Mouse (Mus musculus) neural tube, postnatal 0 days (tissue): ENCODE data around the gene Ggt1. TPM values are rescaled to one million over a fixed set of nuclear protein-coding genes. Genes with fewer than 3 reads are reported as not detected.

Experiments
- polyA plus RNA-seq: library from polyadenylated mRNA; unstranded; fragments of >200 nt; fragmentation: Nextera tagmentation; extraction: Ambion mirVana; gene quantifications from 2 replicates; pipeline ENCODE4 v1.2.1, GENCODE M21; 2015

The Ggt1 gene
- polyA plus RNA-seq = 1.2 and 1.6 TPM in 2 replicates

GRCm38 (mm10) chr10:75561071-75561654 is at the start of gene Ggt1:
Gene Ggt1, plus strand, starts transcription at chr10:75561604.

GRCm38 (mm10) chr10:75517073-75517757 is 44.2 kb upstream of the Ggt1 start, which contains the start of gene Snrpd3:
Gene Snrpd3, plus strand, starts transcription at chr10:75517551.

DNA sequence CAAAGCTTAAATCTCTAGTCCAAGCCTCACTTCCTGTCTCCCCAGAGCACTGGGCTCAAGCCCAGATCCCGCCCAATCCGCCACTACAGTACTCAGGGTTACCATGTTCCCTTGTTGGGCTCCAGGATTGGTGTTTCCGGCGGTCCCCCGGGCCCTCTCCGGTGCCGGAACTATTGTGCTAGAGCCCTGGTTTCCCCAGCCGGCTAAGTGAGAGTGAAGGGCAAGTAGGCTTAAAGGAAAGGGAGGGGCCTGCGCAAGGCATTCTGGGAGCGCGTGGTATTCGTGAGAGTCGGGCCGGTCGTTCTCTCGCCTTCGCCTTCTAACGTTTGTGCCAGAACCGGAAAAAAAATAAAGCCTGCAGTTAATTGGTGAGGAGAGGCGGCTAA is 43.7 kb upstream of the Ggt1 start, which contains the start of gene Gucd1:
Gene Gucd1 (minus strand): TSS at position 215 of the 386 bp plus-strand sequence.

GRCm38 (mm10) chr10:75559676-75560548 is 1.5 kb upstream of the Ggt1 start, which contains the start of gene Lrrc75b:
Gene Lrrc75b, minus strand, starts transcription at chr10:75560330.

DNA sequence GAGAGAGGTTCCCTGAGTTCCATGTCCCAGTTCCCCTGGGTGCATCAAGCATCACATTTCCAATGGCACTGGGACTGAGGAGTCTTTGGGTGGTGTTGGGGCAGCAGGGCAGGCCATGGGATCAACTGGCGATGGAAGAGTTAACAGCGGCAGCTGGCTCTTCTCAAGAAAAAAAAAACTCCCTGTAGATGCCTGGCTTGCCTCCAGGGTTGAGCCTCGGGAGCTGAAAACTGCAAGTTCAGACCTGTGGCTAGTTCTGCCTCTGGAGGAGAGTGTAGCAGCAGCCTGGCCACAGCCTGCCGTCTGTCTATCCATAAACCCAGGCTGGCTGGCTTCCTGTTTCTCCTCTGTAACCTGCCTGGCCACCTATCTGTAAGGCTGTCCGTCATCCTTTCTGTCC is 27.7 kb downstream of the Ggt1 start, which contains the start of gene Ggt5:
Gene Ggt5 (plus strand): TSS at position 212 of the 400 bp plus-strand sequence.

Other genes starting within 250 kb of the Ggt1 start
- gene Adora2a, start 244.7 kb upstream of the Ggt1 start, polyA plus RNA-seq = 1.6 and 2.2 TPM in 2 replicates
- gene Upb1, start 160.5 kb upstream of the Ggt1 start, polyA plus RNA-seq = 1.2 and 1.3 TPM in 2 replicates
- 102 and 118 TPM in 2 replicates for gene Snrpd3, start 44.1 kb upstream of the Ggt1 start, polyA plus RNA-seq
- gene Gucd1, start 43.6 kb upstream of the Ggt1 start, polyA plus RNA-seq = 15.5 and 15.8 TPM in 2 replicates
- gene Lrrc75b, start 1.3 kb upstream of the Ggt1 start, polyA plus RNA-seq = 29.6 and 35.6 TPM in 2 replicates
- gene Ggt5, start 27.7 kb downstream of the Ggt1 start, polyA plus RNA-seq = 1.6 and 1.9 TPM in 2 replicates
- 24.7 and 25.7 TPM in 2 replicates for gene Susd2, start 82.4 kb downstream of the Ggt1 start, polyA plus RNA-seq
- gene Cabin1, start 202.7 kb downstream of the Ggt1 start, polyA plus RNA-seq = 28.6 and 30.3 TPM in 2 replicates
- 128 and 167 TPM in 2 replicates for gene Ddt, start 211.8 kb downstream of the Ggt1 start, polyA plus RNA-seq
- not detected in 2 replicates for gene Gm20441, start 219.3 kb downstream of the Ggt1 start, polyA plus RNA-seq
- 2.0 and 2.7 TPM in 2 replicates for gene Gstt3, start 219.8 kb downstream of the Ggt1 start, polyA plus RNA-seq
- 20.0 and 24.8 TPM in 2 replicates for gene Gstt1, start 237.0 kb downstream of the Ggt1 start, polyA plus RNA-seq